Mouse (Mus musculus): ENCODE results near the gene Gstk1.

The Gstk1 gene

GRCm38 (mm10) chr6:42245711-42246353 is at the start of gene Gstk1:
Gene Gstk1, plus strand, starts transcription at chr6:42245935.
- WGBS: 6% methylated on average over 28 of the region's 28 CpGs

- WGBS: 13% methylated on average over 3 of the region's 3 CpGs
Measured at GRCm38 (mm10) chr6:42197710-42198109, 48.0 kb upstream of the Gstk1 start.

GRCm38 (mm10) chr6:42199498-42199897 is 46.2 kb upstream of the Gstk1 start:
- WGBS: 41% methylated on average over 1 of the region's 1 CpGs

- WGBS: 84% methylated on average over 2 of the region's 2 CpGs
Measured at GRCm38 (mm10) chr6:42215028-42215427, 30.7 kb upstream of the Gstk1 start, which contains the start of gene Tas2r144. Gene Tas2r144, plus strand, starts transcription at chr6:42215328.

- WGBS: 69% methylated on average over 3 of the region's 3 CpGs
Measured at GRCm38 (mm10) chr6:42222286-42222685, 23.4 kb upstream of the Gstk1 start.

GRCm38 (mm10) chr6:42225046-42225445 is 20.7 kb upstream of the Gstk1 start:
- 76% methylated on average over 4 of the region's 4 CpGs for WGBS

GRCm38 (mm10) chr6:42227240-42228101 is 18.3 kb upstream of the Gstk1 start:
- 31% methylated on average over 17 of the region's 17 CpGs for WGBS

GRCm38 (mm10) chr6:42229610-42230009 is 16.1 kb upstream of the Gstk1 start:
- WGBS: 87% methylated on average over 4 of the region's 4 CpGs

- 48% methylated on average over 3 of the region's 3 CpGs for WGBS
Measured at GRCm38 (mm10) chr6:42231191-42231590, 14.5 kb upstream of the Gstk1 start.

- 43% methylated on average over 6 of the region's 6 CpGs for WGBS
Measured at GRCm38 (mm10) chr6:42237276-42237805, 8.4 kb upstream of the Gstk1 start.

- whole genome bisulfite sequencing: 69% methylated on average over 6 of the region's 6 CpGs
Measured at GRCm38 (mm10) chr6:42241311-42242045, 4.3 kb upstream of the Gstk1 start.

GRCm38 (mm10) chr6:42247173-42247572 is 1.4 kb downstream of the Gstk1 start:
- WGBS: 40% methylated on average over 8 of the region's 8 CpGs

- 87% methylated on average over 1 of the region's 1 CpGs for WGBS
Measured at GRCm38 (mm10) chr6:42247981-42248380, 2.2 kb downstream of the Gstk1 start.

- WGBS: 92% methylated on average over 4 of the region's 4 CpGs
Measured at GRCm38 (mm10) chr6:42251791-42252190, 6.1 kb downstream of the Gstk1 start.

GRCm38 (mm10) chr6:42253103-42253502 is 7.4 kb downstream of the Gstk1 start:
- 66% methylated on average over 2 of the region's 2 CpGs for WGBS

GRCm38 (mm10) chr6:42257303-42257863 is 11.6 kb downstream of the Gstk1 start:
- WGBS: 25% methylated on average over 11 of the region's 11 CpGs

- 76% methylated on average over 6 of the region's 6 CpGs for WGBS
Measured at GRCm38 (mm10) chr6:42260430-42260829, 14.7 kb downstream of the Gstk1 start.

- WGBS: 40% methylated on average over 20 of the region's 20 CpGs
Measured at GRCm38 (mm10) chr6:42261524-42262170, 15.9 kb downstream of the Gstk1 start, which contains the start of gene Tmem139. Gene Tmem139, plus strand, starts transcription at chr6:42261970.

GRCm38 (mm10) chr6:42264626-42265312 is 19.0 kb downstream of the Gstk1 start, which contains the start of gene Casp2:
Gene Casp2, plus strand, starts transcription at chr6:42264985.
- WGBS: under 1% methylated on average over 51 of the region's 51 CpGs

All from cerebral cortex, adult 2 months (tissue).